Mouse (Mus musculus) lung, postnatal 0 days (tissue): ENCODE data around the gene Fn3krp.

Source experiments
- CTCF ChIP-seq: IDR thresholded peaks from 2 replicates; pipeline ENCODE4 v1.5.1; 2016; ENCODE audit warnings: antibody characterized with exemption, mild to moderate bottlenecking
- EP300 ChIP-seq: IDR thresholded peaks from 2 replicates; pipeline ENCODE4 v1.6.1; 2016; ENCODE audit warnings: antibody characterized with exemption, mild to moderate bottlenecking, control low read depth

- TF ChIP-seq CTCF (no peak), EP300 (no peak)
Measured at GRCm38 (mm10) chr11:121434156-121435155, 13.3 kb downstream of the Fn3krp start, which contains the start of gene Fn3k.
